Mouse (Mus musculus) midbrain, embryonic 15.5 days (tissue): ENCODE results near the gene Skap2. TPM values are rescaled to one million over a fixed set of nuclear protein-coding genes. Genes with fewer than 3 reads are reported as not detected.

Experiments
- ATAC-seq: fragments of 200-750 bp; cut with Nextera tagmentation; replicated peaks from 2 replicates; pipeline ENCODE4 v1.8.0; 2017; ENCODE audit warnings: moderate TSS enrichment
- H3K27ac ChIP-seq: fragments of 300-500 bp; sonication (generic); 2 replicates; pipeline ENCODE4 v1.5.1; 2015; ENCODE audit warnings: mild to moderate bottlenecking, inconsistent platforms
- H3K27me3 ChIP-seq: fragments of 300-500 bp; sonication (generic); replicated peaks from 2 replicates; pipeline ENCODE4 v1.6.1; 2015; ENCODE audit warnings: inconsistent platforms
- H3K36me3 ChIP-seq: fragments of 300-500 bp; sonication (generic); replicated peaks from 2 replicates; pipeline ENCODE4 v1.6.1; 2015; ENCODE audit warnings: inconsistent platforms
- H3K4me1 ChIP-seq: fragments of 300-500 bp; sonication (generic); 2 replicates; pipeline ENCODE4 v1.6.1; 2015; ENCODE audit warnings: inconsistent platforms
- H3K4me2 ChIP-seq: fragments of 300-500 bp; sonication (generic); 2 replicates; pipeline ENCODE4 v1.6.1; 2015; ENCODE audit warnings: inconsistent platforms, mild to moderate bottlenecking, moderate library complexity
- H3K4me3 ChIP-seq: fragments of 300-500 bp; sonication (generic); 2 replicates; pipeline ENCODE4 v1.5.1; 2015; ENCODE audit warnings: mild to moderate bottlenecking, inconsistent platforms
- H3K9ac ChIP-seq: fragments of 300-500 bp; sonication (generic); 2 replicates; pipeline ENCODE4 v1.6.1; 2015; ENCODE audit warnings: mild to moderate bottlenecking, inconsistent platforms
- H3K9me3 ChIP-seq: fragments of 300-500 bp; sonication (generic); 2 replicates; pipeline ENCODE4 v1.6.1; 2016; ENCODE audit warnings: inconsistent platforms
- WGBS: fragments of 180-500 bp; shearing (Covaris S2); methylation state at CpG from one replicate; pipeline ENCODE4 v1.1.7; 2015; ENCODE audit warnings: mixed read lengths; 5-methylcytosine and 5-hydroxymethylcytosine counted together
- polyA plus RNA-seq: library from polyadenylated mRNA; unstranded; fragments of >200 nt; fragmentation: Nextera tagmentation; extraction: Ambion mirVana; gene quantifications from 2 replicates; pipeline ENCODE4 v1.2.1, GENCODE M21; 2015

Skap2 gene
- 4.8 and 5.4 TPM in 2 replicates for polyA plus RNA-seq

DNA sequence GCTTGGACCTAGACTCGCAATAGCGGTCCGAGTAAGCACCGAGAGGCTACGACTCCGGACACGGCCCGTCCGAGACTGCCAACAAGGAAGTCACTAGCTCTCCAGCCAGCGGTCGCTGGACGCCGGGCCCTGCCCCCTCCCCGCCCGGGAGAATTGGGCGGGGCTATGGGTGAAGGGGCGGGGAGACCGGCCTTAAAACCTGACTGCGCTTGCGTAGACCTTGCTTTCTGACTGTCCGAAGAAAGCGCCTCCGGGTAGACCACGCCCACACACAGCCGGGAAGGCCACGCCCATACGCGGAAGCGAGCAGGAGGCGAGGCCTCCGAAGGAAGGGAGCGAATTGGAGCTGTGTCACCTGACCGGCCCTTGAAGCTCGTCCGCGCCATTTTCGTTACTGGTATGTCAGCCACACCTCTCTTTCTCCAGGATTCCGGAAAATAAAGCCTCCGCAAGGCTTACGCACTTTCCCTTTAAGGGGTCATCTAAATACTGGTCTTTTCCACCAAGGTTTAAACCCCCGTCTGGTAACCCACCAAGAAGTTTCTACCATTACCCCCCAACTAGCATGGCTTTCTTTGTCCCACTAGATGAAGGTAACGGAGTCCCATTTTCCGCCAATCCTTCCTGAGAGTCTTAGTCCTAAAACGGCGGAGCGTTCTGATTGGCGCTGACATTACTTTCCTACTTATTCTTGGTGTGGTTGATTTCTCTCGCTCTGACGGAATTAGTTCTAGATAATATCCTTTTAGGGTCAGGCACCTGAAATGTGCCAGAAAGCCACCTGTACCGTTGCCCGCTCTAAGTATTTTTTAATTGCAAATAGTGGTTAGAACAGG is at the start of gene Skap2:
Gene Skap2, minus strand, starts transcription at position 141 of the 836 bp plus-strand sequence.
- Histone ChIP-seq H3K27me3 (peaks cover 44% of the 10 kb centered on the region), H3K36me3 (no peaks in the 10 kb centered on the region), H3K27ac (no peak within 1 kb of the TSS), H3K4me3 (peak within 1 kb of the TSS; percentile 61), H3K9me3 (no peaks in the 10 kb centered on the region), H3K9ac (peak within 1 kb of the TSS; percentile 51), H3K4me1 (peaks cover 14% of the 10 kb centered on the region; the same call in 1 of the 2 replicates), H3K4me2 (peak within 1 kb of the TSS; percentile 79)
- under 1% methylated on average over 51 of the region's 51 CpGs for WGBS
- ATAC-seq, result peak; percentile 97

DNA sequence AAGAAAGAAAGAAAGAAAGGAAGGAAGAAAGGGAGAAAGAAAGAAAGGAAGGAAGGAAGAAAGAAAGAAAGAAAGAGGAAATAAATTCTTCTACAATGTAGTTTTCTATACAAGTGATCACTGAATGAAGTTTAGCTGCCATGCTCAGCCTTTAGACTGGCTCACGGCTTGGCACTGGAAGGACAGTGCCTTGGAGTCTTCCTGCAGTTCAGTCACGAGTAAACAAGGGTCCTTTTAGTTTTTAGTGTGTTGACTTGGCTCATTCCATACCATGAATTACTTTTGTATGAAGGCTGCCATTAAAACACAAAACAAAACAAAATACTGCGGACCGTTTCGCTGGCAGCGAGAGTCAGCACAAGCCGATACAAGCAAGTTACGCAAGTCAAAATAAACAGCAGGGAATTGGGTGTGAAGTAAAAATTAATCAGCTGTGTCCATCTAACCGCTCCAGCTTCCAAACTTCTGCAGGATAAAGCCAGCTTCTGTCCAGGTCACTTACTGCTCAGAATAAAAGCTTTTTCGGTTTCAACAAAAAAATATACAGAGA is 46.6 kb upstream of the Skap2 start:
- no peak overlapping the region for H3K4me3 ChIP-seq
- ATAC-seq, result no peak
- no peaks in the 10 kb centered on the region for H3K9me3 ChIP-seq
- H3K36me3 ChIP-seq, result no peaks in the 10 kb centered on the region
- H3K4me2 ChIP-seq, result no peak overlapping the region
- no peaks in the 10 kb centered on the region for H3K27me3 ChIP-seq
- WGBS, result 58% methylated on average over 10 of the region's 10 CpGs
- H3K9ac ChIP-seq, result no peak overlapping the region
- H3K4me1 ChIP-seq, result peaks cover 5% of the 10 kb centered on the region; the same call in 1 of the 2 replicates
- no peak overlapping the region for H3K27ac ChIP-seq

DNA sequence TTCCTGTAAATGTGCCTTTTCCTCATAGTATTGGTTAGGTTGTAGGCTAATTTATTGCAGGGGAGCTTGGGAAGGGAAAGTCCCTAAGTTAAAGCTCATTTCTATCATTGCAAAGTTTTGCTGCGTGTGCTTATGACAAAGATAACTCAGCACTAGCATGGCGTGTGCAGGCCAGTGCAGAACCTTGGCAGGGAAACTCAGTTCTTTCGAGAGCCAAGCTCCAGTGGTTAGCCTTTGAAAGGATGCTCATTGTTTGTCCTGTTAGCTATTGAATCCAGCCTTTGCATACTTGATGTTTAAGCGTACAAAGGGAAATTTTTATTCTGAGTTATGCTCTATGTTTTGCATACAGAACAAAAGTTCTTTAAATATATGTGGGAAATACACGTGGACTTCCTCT is 45.8 kb upstream of the Skap2 start:
- Histone ChIP-seq H3K9ac (no peak overlapping the region), H3K9me3 (no peaks in the 10 kb centered on the region), H3K4me3 (no peak overlapping the region), H3K36me3 (no peaks in the 10 kb centered on the region), H3K4me2 (no peak overlapping the region), H3K27ac (no peak overlapping the region), H3K4me1 (peaks cover 5% of the 10 kb centered on the region; the same call in 1 of the 2 replicates), H3K27me3 (no peaks in the 10 kb centered on the region)
- ATAC-seq, result no peak
- 37% methylated on average over 5 of the region's 5 CpGs for WGBS

DNA sequence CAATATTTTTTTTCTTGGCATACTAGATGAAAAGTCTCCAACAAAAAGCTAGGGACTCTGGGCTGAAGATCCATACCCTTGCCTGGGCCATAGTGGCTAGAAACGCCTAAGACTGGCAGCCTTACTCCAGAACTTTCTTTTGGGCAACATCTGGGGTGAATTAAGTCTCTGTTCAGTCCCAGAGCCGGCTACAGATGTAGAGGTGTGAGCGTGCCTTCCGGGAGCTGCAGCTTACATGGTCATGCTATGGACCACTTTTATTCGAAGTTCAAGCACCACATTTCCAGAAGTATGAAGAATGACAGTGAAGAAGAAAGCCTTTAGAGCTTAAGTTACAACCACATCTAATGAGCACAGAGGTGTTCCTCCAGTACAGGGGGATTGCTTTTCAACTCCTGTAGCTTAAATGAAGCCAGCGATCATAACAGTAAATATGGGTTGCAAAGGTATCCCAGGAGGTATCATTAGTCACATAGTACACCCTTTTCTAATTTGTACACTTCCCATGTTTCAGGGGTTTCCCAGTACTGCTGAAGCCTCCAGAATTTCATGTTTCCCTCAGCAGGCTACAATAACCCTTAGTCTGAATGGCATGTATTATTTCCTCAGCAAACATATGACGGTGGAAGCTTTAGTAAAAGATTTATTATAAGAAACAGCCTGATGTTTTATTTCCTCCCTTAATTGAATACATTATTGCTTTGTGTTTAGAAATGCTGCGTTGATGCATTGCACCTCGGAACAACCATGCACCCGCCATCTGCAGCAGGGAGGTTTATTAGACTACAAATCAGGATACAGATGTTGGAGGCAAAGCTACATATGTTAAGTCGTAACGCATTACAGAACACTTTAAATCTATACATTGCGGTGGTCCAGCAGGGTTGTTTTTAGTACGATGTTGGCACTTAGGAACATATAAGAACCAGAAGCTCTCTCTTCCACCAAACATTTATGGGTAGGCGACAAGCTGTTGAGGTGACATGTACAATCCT is 41.5 kb upstream of the Skap2 start:
- H3K4me1 ChIP-seq, result no peaks in the 10 kb centered on the region
- no peaks in the 10 kb centered on the region for H3K36me3 ChIP-seq
- WGBS, result 89% methylated on average over 15 of the region's 15 CpGs
- ATAC-seq, result no peak
- H3K9me3 ChIP-seq, result no peaks in the 10 kb centered on the region
- no peak overlapping the region for H3K27ac ChIP-seq
- H3K27me3 ChIP-seq, result no peaks in the 10 kb centered on the region
- H3K4me2 ChIP-seq, result no peak overlapping the region
- H3K9ac ChIP-seq, result no peak overlapping the region
- no peak overlapping the region for H3K4me3 ChIP-seq

DNA sequence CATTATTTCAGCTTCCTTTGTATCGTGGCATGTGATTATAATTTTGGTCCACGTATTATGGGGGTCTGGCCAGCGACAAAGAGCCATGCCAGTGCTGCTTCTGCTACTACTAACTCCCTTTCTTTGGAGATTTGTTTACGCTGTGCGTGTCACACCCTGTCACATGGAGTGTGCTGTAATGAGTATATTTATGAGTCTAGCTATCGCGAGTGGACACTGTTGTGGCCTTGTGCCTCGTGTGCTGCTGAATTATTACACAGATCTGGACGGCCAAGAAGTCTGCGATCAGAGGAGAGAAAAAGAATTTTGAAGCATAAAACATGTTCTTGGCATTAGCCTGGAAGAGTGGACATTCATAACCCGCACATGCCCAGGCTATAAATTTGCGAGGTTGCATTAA is 37.7 kb upstream of the Skap2 start:
- H3K36me3 ChIP-seq, result no peaks in the 10 kb centered on the region
- H3K27ac ChIP-seq, result no peak overlapping the region
- H3K4me3 ChIP-seq, result no peak overlapping the region
- no peak overlapping the region for H3K4me2 ChIP-seq
- no peaks in the 10 kb centered on the region for H3K4me1 ChIP-seq
- no peak overlapping the region for H3K9ac ChIP-seq
- ATAC-seq, result no peak
- no peaks in the 10 kb centered on the region for H3K27me3 ChIP-seq
- WGBS, result 78% methylated on average over 12 of the region's 12 CpGs
- H3K9me3 ChIP-seq, result no peaks in the 10 kb centered on the region

DNA sequence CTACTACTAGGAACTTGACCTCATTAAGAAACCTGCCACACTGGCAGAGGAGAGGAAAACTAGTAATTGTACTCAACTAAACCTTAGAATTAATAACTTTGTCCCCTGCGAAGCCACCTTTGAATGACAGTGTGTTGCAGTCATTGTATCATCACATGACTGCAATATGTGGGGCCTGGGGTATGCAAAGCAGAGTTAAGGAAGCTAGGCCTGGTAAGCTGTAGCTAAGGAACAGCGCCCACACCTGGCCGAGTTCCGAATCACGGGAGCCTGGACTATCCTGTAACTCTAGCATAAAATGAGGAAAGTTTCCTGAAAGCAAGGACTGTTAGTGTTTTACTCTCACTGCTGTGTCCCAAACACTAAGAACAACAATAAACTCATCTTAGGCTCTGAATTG is 33.2 kb upstream of the Skap2 start:
- no peak for ATAC-seq
- 52% methylated on average over 5 of the region's 5 CpGs for WGBS

DNA sequence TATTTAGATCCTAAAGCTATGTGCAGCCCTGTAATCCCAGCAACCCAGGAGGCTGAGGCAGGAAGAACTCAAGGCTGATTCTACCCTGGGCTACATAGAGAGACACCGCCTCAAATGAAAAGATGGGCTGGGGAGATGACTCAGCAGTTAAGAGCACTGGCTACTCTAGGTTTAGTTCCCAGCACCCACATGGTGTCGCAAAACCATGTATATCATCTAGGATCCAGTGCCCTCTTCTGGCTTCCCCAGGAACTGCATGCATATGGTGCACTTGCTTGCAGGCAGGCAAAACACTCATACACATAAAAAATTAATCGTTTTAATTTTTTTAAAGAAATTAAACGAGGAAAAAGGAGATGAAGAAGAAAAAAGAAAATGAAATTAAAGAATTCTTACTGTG is 23.7 kb upstream of the Skap2 start:
- H3K9ac ChIP-seq, result no peak overlapping the region
- no peaks in the 10 kb centered on the region for H3K4me1 ChIP-seq
- WGBS, result 85% methylated on average over 4 of the region's 4 CpGs
- ATAC-seq, result no peak
- no peaks in the 10 kb centered on the region for H3K9me3 ChIP-seq
- no peaks in the 10 kb centered on the region for H3K36me3 ChIP-seq
- H3K27ac ChIP-seq, result no peak overlapping the region
- H3K4me2 ChIP-seq, result no peak overlapping the region
- H3K4me3 ChIP-seq, result no peak overlapping the region
- no peaks in the 10 kb centered on the region for H3K27me3 ChIP-seq

More for the DNA sequence above, 33.2 kb upstream of the Skap2 start:
- H3K27ac ChIP-seq, result no peak overlapping the region
- H3K9me3 ChIP-seq, result no peaks in the 10 kb centered on the region
- no peaks in the 10 kb centered on the region for H3K36me3 ChIP-seq
- H3K9ac ChIP-seq, result no peak overlapping the region
- H3K27me3 ChIP-seq, result no peaks in the 10 kb centered on the region
- no peaks in the 10 kb centered on the region for H3K4me1 ChIP-seq
- H3K4me3 ChIP-seq, result no peak overlapping the region
- H3K4me2 ChIP-seq, result no peak overlapping the region

DNA sequence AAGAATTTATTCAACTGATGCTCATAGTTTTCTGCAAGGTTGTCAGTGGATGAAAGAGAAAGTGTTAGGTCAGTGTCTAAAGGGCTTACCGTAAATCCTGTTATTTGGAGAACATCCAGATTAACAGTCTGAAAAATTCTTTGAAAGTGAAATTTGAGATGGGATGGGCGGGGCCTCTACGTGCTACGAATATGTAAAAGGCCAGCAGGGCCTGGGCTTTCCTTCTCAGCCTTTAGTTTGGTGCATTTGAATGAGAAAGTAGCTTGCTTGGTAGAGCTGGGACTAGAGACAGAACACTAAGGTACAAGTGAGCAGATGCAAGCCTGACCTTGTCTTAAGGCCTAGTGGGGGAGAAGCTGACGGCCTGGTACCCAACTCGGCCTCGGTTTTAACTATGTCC is 18.8 kb upstream of the Skap2 start:
- H3K4me1 ChIP-seq, result no peaks in the 10 kb centered on the region
- ATAC-seq, result no peak
- H3K36me3 ChIP-seq, result no peaks in the 10 kb centered on the region
- no peak overlapping the region for H3K27ac ChIP-seq
- no peak overlapping the region for H3K4me3 ChIP-seq
- no peak overlapping the region for H3K4me2 ChIP-seq
- WGBS, result 32% methylated on average over 7 of the region's 7 CpGs
- H3K9ac ChIP-seq, result no peak overlapping the region
- no peaks in the 10 kb centered on the region for H3K27me3 ChIP-seq
- no peaks in the 10 kb centered on the region for H3K9me3 ChIP-seq

DNA sequence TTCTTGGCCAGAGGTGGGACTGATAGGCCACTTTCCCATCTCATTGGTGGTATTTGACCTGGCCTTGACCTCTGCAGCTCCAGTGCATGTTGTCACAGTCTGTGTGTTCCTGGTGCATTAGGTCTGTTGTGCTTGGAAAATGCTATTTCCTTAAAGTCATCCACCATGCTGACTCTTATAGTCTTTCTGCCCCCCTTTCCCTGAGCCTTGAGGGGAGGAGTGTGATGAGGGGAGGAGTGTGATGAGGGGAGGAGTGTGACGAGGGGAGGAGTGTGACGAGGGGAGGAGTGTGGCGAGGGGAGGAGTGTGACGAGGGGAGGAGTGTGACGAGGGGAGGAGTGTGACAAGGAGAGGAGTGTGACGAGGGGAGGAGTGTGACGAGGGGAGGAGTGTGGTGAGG is 15.8 kb upstream of the Skap2 start:
- Histone ChIP-seq H3K36me3 (no peaks in the 10 kb centered on the region), H3K27ac (no peak overlapping the region), H3K4me1 (no peaks in the 10 kb centered on the region), H3K4me3 (no peak overlapping the region), H3K4me2 (no peak overlapping the region), H3K9ac (no peak overlapping the region), H3K27me3 (no peaks in the 10 kb centered on the region), H3K9me3 (no peaks in the 10 kb centered on the region)
- WGBS, result 89% methylated on average over 6 of the region's 7 CpGs
- no peak for ATAC-seq

DNA sequence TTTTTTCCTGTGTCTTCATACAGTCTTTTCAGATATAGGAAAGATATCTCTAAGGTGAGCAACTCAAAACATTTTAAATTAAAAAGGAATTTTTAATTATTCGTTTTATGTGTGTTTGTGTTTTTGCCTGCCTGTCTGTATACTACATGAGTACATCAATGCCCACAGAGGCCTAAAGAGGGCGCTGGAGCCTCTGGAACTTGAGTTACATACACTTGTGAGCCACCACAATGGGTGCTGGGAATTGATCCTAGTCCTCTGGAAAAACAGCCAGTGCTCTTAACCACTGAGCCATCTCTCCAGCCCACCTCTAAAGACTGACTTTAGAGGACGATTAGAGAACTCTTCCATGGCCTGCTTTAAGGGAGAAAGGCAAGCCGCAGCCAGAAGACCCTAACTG is 14.8 kb upstream of the Skap2 start:
- no peaks in the 10 kb centered on the region for H3K27me3 ChIP-seq
- 83% methylated on average over 4 of the region's 4 CpGs for WGBS

DNA sequence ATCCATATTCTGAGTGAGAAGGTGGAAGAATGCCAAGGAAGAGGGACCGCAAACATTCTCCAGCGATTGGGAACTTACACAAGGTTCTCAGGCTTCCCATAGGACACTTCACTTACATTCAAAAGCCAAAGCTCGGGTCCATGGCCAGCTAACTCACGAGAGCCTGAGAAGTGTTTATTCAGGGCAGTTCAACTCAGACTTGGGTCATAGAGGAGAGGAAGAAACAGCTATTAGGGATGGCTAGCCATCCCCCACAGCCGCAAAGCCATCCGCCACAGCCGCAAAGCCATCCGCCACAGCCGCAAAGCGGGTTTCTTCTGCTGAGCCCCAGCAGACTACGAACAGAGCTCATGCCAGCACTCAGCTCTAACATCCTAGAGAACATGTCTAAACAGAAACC is 13.9 kb upstream of the Skap2 start:
- no peak overlapping the region for H3K4me3 ChIP-seq
- WGBS, result 81% methylated on average over 11 of the region's 11 CpGs
- H3K9ac ChIP-seq, result no peak overlapping the region
- no peaks in the 10 kb centered on the region for H3K27me3 ChIP-seq
- no peaks in the 10 kb centered on the region for H3K9me3 ChIP-seq
- H3K4me1 ChIP-seq, result no peaks in the 10 kb centered on the region
- no peak for ATAC-seq
- H3K27ac ChIP-seq, result no peak overlapping the region
- no peaks in the 10 kb centered on the region for H3K36me3 ChIP-seq
- no peak overlapping the region for H3K4me2 ChIP-seq

More for the DNA sequence above, 14.8 kb upstream of the Skap2 start:
- ATAC-seq, result no peak
- no peak overlapping the region for H3K27ac ChIP-seq
- no peaks in the 10 kb centered on the region for H3K4me1 ChIP-seq
- H3K4me2 ChIP-seq, result no peak overlapping the region
- no peaks in the 10 kb centered on the region for H3K9me3 ChIP-seq
- no peak overlapping the region for H3K4me3 ChIP-seq
- no peaks in the 10 kb centered on the region for H3K36me3 ChIP-seq
- no peak overlapping the region for H3K9ac ChIP-seq

DNA sequence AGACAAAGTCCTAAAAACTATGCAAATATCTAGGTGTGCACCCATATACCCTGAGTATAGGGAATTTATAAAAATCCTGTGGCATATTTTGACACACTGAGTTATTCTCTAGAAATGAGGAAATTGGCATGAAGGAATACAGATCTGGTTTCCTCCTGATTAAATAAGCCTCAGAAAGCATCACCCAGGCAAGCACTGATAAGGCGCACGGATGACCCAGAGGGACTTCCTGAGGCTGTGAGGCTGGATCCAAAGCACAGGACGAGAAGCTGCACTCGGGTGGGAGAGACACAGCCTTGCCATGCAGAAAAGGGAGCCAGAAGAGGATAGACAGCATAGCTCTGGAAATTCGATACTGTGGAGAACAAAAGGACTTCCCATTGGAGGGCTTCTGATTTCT is 12.4 kb upstream of the Skap2 start:
- H3K9me3 ChIP-seq, result no peaks in the 10 kb centered on the region
- H3K4me3 ChIP-seq, result no peak overlapping the region

More for the DNA sequence above, 12.4 kb upstream of the Skap2 start:
- Histone ChIP-seq H3K27ac (no peak overlapping the region), H3K4me2 (no peak overlapping the region), H3K4me1 (no peaks in the 10 kb centered on the region), H3K27me3 (no peaks in the 10 kb centered on the region), H3K36me3 (no peaks in the 10 kb centered on the region), H3K9ac (no peak overlapping the region)
- WGBS, result 54% methylated on average over 5 of the region's 5 CpGs
- no peak for ATAC-seq
